Mouse (Mus musculus) adipose tissue, adult 10 weeks (tissue): Measurements from ENCODE around the gene Nqo2. TPM values are rescaled to one million over a fixed set of nuclear protein-coding genes. Genes with fewer than 3 reads are reported as not detected.

ENCODE experiments used
- polyA plus RNA-seq: library from polyadenylated mRNA; stranded (reverse); fragments of 350-450 nt; fragmentation: Illumina TruSeq; extraction: RNeasy Lipid Tissue Mini Kit (QIAGEN cat#74804); gene quantifications from one replicate; pipeline ENCODE4 v1.2.3, GENCODE M21; 2014; ENCODE audit warnings: low read depth, low replicate concordance

Gene Nqo2
- 16.2 TPM for polyA plus RNA-seq

DNA sequence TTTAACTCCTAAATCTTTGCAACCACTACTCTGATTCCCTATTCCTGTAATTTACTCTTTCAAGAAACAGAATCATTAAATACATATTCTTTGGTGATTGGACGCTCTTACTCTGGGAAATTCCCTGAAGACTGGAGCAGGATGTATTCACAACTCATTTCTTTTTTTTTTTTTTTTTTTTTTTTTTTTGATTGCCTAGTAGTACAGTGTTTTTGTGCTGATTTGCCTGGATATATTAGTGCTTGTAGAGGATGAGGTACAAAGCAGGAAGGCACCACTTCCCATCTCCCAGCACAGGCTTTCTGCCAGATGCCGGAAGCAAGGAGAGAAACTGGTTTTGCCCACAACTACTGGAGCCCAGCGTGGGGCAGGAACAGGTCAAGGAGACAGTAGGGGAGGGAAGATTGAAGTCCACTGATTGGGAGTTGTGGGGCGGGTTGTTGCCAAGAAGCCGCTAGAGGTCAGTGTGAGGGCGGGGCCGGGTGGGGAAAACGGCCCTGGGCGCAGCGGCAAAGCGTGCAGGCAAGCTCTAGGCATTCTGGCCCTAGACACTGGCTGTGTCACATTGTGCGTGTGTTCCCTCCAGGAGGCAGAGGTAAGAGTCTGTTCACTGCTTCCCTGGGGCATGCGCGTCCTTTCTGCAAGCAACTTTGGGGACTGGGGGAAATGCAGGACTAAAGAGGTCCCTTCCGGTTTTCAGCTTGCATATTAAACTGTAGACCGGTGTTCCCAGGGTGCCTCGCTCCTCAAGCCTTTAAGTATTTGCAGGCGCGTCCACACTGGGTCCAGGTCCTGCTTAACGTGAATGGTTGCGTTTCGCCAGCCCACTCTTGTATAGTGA lies at the start of gene Nqo2:
Nqo2 (plus strand) TSS at position 482 of the 841 bp plus-strand sequence.

DNA sequence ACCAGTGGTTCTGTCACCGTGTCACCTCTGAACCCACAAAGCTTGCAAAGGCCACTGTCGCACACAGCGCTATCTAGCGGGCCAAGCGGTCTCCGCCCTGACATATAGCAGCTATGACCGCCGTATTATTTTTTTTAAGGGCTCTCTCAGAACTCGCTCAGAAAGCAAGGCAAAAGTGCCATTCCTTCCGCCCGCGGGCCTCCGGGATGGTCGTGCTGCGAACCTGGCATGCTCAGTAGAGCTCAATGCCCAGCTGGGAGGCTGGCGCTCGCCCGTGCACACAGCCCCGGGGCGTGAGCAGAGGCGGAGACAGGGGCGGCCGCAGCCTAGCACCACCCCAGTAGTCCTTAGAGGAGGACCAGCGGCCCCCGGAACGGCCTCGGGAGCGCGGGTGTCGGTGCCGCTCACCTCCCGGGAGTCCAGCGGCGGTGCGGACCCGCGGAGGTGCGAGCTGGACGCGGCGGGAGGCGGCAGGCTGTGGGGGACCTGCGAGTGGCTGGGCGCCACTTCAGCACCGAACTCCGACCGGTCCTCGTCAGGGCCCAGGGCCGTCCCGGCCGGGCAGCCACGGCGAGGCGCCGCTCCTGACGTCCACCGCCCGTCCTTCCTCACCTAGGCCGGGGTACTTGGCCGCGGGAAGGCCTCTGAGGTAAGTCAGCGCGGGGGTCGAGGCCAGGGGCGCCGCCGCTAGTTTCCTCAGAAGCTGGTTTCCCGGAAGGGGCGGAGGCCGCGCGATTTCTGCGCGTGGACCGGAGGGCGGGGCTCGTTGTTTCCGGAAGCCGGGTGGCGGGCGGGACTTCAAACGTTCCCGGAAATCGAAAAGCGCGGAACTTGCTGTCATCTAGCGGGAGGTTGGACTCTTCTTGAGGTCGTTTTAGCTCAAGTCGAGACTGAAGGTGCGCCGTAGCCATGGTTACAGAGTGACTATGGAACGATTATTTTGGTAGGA lies 37.8 kb downstream of the Nqo2 start, which contains the start of the genes Ripk1 and Serpinb6a:
Ripk1 (plus strand) TSS at position 306 of the 949 bp plus-strand sequence.
Serpinb6a (minus strand) TSS at position 737 of the 949 bp plus-strand sequence.

DNA sequence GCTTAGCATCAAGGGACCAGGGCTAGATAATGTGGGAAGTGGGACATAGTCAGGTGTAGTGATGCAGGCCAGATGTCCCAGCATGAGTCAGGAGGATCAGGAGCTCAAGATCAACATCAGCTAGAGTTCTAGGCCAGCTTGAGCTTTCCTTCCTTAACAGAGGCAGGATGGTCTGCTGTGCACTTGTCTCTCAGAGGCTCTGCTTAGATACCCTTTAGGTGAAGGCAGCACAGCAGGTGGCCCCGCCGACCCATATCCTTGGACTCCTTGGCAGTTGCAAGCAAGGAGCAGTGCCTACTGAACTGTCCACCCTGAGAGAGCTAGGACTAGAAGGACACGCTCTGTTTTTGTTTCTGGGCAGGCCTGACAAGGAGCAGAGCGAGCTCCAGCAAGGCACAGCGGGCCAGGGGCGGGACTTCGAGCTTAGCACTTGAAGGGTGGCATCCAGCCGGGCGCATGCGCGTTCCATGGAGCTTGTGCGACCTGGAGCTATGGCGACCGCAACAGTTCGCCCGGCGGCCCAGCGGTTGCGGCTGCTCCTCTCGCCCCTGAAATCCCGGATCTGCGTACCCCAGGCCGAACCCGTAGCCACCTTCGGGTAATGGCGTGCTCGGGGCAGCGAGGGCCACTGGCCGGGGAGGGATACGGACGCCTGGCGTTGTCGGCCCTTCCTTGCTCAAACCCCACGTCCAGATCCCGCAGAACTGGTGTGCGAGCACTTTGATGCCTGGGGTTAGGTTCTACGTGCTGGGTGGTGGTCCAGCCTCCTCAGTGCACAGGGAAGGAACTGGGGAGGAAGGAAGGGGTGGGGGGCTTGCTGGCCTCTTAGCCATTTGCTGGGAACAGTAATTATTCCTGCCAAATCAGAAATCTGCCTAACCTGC lies 72.9 kb downstream of the Nqo2 start, which contains the start of gene Bphl:
Bphl (plus strand) TSS at position 426 of the 884 bp plus-strand sequence.

Other genes with a start within 250 kb of the Nqo2 start
- gene Serpinb6e, start 121.3 kb upstream of the Nqo2 start, polyA plus RNA-seq, result not detected
- 0.31 TPM for gene Serpinb6c, start 59.0 kb upstream of the Nqo2 start, polyA plus RNA-seq
- gene Ripk1, start 37.7 kb downstream of the Nqo2 start, polyA plus RNA-seq, result 17.6 TPM
- gene Serpinb6a, start 38.1 kb downstream of the Nqo2 start, polyA plus RNA-seq, result 111 TPM
- 59.1 TPM for gene Bphl, start 72.9 kb downstream of the Nqo2 start, polyA plus RNA-seq
- gene Tubb2a, start 113.3 kb downstream of the Nqo2 start, polyA plus RNA-seq, result 53.6 TPM
- 27.3 TPM for gene Tubb2b, start 165.8 kb downstream of the Nqo2 start, polyA plus RNA-seq
- 32.0 TPM for gene Psmg4, start 198.3 kb downstream of the Nqo2 start, polyA plus RNA-seq